Mouse (Mus musculus) erythroblast, embryonic 14.5 days (primary cell): Measurements from ENCODE around the gene Fam72a.

Experiments used
- GATA1 ChIP-seq: IDR thresholded peaks from 2 replicates; pipeline ENCODE4 v1.6.1; 2012; ENCODE audit warnings: low read length, inconsistent platforms, mixed read lengths
- TAL1 ChIP-seq: IDR thresholded peaks from 3 replicates; pipeline ENCODE4 v1.6.1; 2012; ENCODE audit warnings: low read length, inconsistent platforms, mixed read lengths

GRCm38 (mm10) chr1:131489312-131489711, 38.4 kb upstream of the Fam72a start:
- TF ChIP-seq GATA1, result no peak
- no peak for TF ChIP-seq TAL1
